Mouse (Mus musculus) embryonic facial prominence, embryonic 14.5 days (tissue): ENCODE measurements around the gene Usb1. TPM values are rescaled to one million over a fixed set of nuclear protein-coding genes. Genes with fewer than 3 reads are reported as not detected.
A peak's percentile ranks its signal among the peaks of the same experiment; 100 is the strongest.

ENCODE experiments used
- ATAC-seq: fragments of 200-750 bp; cut with Nextera tagmentation; 2 replicates; pipeline ENCODE4 v1.8.0; 2017; ENCODE audit warnings: low read depth, moderate number of reproducible peaks, moderate TSS enrichment
- DNase-seq: peaks from one replicate; pipeline ENCODE4 v3.0.0-alpha.2; 2015; ENCODE audit warnings: low spot score
- H3K27ac ChIP-seq: fragments of 300-500 bp; sonication (generic); replicated peaks from 2 replicates; pipeline ENCODE4 v1.5.1; 2014; ENCODE audit warnings: low read depth, mild to moderate bottlenecking, low read length, moderate library complexity
- H3K27me3 ChIP-seq: fragments of 300-500 bp; sonication (generic); replicated peaks from 2 replicates; pipeline ENCODE4 v1.6.1; 2014; ENCODE audit warnings: low read length; ENCODE audit not compliant: control insufficient read depth, insufficient read depth
- H3K36me3 ChIP-seq: fragments of 300-500 bp; sonication (generic); 2 replicates; pipeline ENCODE4 v1.6.1; 2014; ENCODE audit warnings: low read length, mixed read lengths; ENCODE audit not compliant: control insufficient read depth, insufficient read depth
- H3K4me1 ChIP-seq: fragments of 300-500 bp; sonication (generic); 2 replicates; pipeline ENCODE4 v1.6.1; 2014; ENCODE audit warnings: antibody characterized with exemption, low read length; ENCODE audit not compliant: control insufficient read depth, insufficient read depth
- H3K4me2 ChIP-seq: fragments of 300-500 bp; sonication (generic); 2 replicates; pipeline ENCODE4 v1.6.1; 2014; ENCODE audit warnings: low read depth, mild to moderate bottlenecking, low read length, moderate library complexity, mixed read lengths
- H3K4me3 ChIP-seq: fragments of 300-500 bp; sonication (generic); 2 replicates; pipeline ENCODE4 v1.5.1; 2014; ENCODE audit warnings: low read depth, mild to moderate bottlenecking, low read length
- H3K9ac ChIP-seq: fragments of 300-500 bp; sonication (generic); 2 replicates; pipeline ENCODE4 v1.6.1; 2014; ENCODE audit warnings: low read depth, mild to moderate bottlenecking, low read length, moderate library complexity, mixed read lengths
- H3K9me3 ChIP-seq: fragments of 300-500 bp; sonication (generic); 2 replicates; pipeline ENCODE4 v1.6.1; 2016; ENCODE audit warnings: low read length; ENCODE audit not compliant: control insufficient read depth
- WGBS: fragments of 180-500 bp; shearing (Covaris S2); extraction: QIAGEN DNeasy Blood & Tissue Kit; methylation state at CpG from one replicate; pipeline ENCODE4 v1.1.7; 2014; 5-methylcytosine and 5-hydroxymethylcytosine counted together
- polyA plus RNA-seq: library from polyadenylated mRNA; unstranded; fragments of >200 nt; fragmentation: Nextera tagmentation; extraction: Ambion mirVana; gene quantifications from 2 replicates; pipeline ENCODE4 v1.2.1, GENCODE M21; 2014

The Usb1 gene
- 36.3 and 38.0 TPM in 2 replicates for polyA plus RNA-seq

DNA sequence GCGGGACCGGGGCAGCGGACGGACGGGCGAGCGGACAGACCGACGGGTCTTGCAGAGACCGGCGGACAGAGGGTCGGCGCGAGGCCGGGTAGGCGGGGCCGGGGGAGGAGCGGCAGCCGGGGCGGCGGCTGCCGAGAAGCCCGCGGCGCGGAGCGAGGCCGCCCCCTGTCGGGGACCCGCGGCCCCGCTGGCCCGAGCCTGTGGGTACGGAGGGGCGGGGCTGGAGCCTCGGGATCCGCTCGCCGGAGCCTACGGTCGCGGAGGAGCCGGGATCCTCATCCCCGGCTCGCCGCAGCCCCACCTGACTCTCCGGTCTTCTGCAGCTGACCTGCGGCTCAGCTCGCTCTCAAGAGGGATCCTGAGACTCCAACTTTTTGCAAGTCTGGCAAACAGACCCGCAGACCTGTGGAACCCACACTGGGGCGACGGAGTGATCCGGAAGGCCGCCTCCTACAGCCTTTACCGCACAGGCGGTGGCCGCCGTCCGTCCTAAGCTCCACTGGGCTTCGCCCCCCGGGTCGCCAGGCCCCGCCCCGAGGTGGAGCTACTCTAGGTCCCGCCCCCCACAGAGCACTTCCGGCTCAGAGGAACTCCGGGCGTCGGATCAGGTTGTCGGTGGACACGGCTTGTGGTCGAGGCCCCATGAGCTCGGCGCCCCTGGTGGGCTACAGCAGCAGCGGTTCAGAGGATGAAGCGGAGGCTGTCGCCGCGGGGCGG is at the start of gene Usb1, which contains the start of gene Zfp319:
Gene Usb1, plus strand, starts transcription at position 565 of the 717 bp plus-strand sequence.
Gene Zfp319, minus strand, starts transcription at position 231 of the 717 bp plus-strand sequence.
- 0 out of 2 replicates have a peak, but pooled peaks cover 4% of the 10 kb centered on the region for H3K9me3 ChIP-seq
- DNase-seq = peak; percentile 97
- peak; percentile 94 for ATAC-seq
- peak within 1 kb of the TSS; percentile 73 for H3K4me3 ChIP-seq
- H3K9ac ChIP-seq = peak within 1 kb of the TSS; percentile 89
- no peaks in the 10 kb centered on the region for H3K27me3 ChIP-seq
- WGBS = 1% methylated on average over 11 of the region's 80 CpGs
- H3K4me1 ChIP-seq = peaks cover 12% of the 10 kb centered on the region
- H3K4me2 ChIP-seq = peak within 1 kb of the TSS; percentile 84
- H3K27ac ChIP-seq = peak within 1 kb of the TSS; percentile 98
- H3K36me3 ChIP-seq = peaks cover 45% of the 10 kb centered on the region

- DNase-seq (no peak), ATAC-seq (no peak; the same call in 1 of the 2 replicates)
- H3K9me3 ChIP-seq = no peaks in the 10 kb centered on the region
- no peak overlapping the region for H3K4me2 ChIP-seq
- peaks cover 10% of the 10 kb centered on the region; the same call in 1 of the 2 replicates for H3K4me1 ChIP-seq
- WGBS = 61% methylated on average over 6 of the region's 6 CpGs
- H3K27ac ChIP-seq = no peak overlapping the region
- no peak overlapping the region for H3K4me3 ChIP-seq
- H3K36me3 ChIP-seq = no peaks in the 10 kb centered on the region
- H3K9ac ChIP-seq = no peak overlapping the region
- H3K27me3 ChIP-seq = no peaks in the 10 kb centered on the region
Observed at GRCm38 (mm10) chr8:95289066-95289650, 42.9 kb upstream of the Usb1 start.

DNA sequence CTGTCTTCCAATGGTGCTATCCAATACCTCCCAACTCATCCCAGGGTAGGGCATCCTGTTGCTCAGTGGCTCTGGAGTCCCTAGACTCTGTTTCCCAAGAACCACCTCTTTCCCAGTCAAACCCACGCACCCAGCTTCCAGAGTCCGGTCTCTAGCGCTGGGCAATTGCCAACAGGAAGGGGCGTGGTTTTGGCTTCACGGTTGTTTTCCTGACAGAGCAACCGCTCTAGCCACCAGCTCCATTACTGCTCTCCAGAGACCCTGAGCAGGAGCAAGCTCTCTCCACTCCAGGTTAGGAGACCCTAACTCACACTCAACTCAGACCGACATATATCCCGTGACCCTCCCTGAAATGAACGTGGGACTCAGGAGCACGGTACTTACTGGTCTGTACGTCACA is 38.9 kb upstream of the Usb1 start:
- H3K27ac ChIP-seq = no peak overlapping the region
- no peak overlapping the region for H3K4me3 ChIP-seq
- peaks cover 10% of the 10 kb centered on the region; the same call in 1 of the 2 replicates for H3K4me1 ChIP-seq
- H3K9ac ChIP-seq = 0 out of 2 replicates have a peak overlapping the region, but pooled peaks have one; percentile 5
- no peak overlapping the region for H3K4me2 ChIP-seq
- ATAC-seq (0 out of 2 replicates have a peak, but pooled peaks have one; percentile 31), DNase-seq (peak; percentile 65)
- 67% methylated on average over 11 of the region's 11 CpGs for WGBS
- H3K36me3 ChIP-seq = no peaks in the 10 kb centered on the region
- no peaks in the 10 kb centered on the region for H3K9me3 ChIP-seq
- no peaks in the 10 kb centered on the region for H3K27me3 ChIP-seq

- H3K4me1 ChIP-seq = peaks cover 10% of the 10 kb centered on the region; the same call in 1 of the 2 replicates
- H3K9ac ChIP-seq = 0 out of 2 replicates have a peak overlapping the region, but pooled peaks have one; percentile 5
- ATAC-seq = peak; percentile 60; the same call in 1 of the 2 replicates
- no peak overlapping the region; the same call in 1 of the 2 replicates for H3K27ac ChIP-seq
- H3K4me3 ChIP-seq = no peak overlapping the region
- peak; percentile 67 for DNase-seq
- H3K36me3 ChIP-seq = no peaks in the 10 kb centered on the region
- peak overlapping the region; percentile 29 for H3K4me2 ChIP-seq
- WGBS = 57% methylated on average over 7 of the region's 7 CpGs
- H3K9me3 ChIP-seq = no peaks in the 10 kb centered on the region
- no peaks in the 10 kb centered on the region for H3K27me3 ChIP-seq
Observed at GRCm38 (mm10) chr8:95293891-95294290, 38.2 kb upstream of the Usb1 start.

- Histone ChIP-seq H3K9ac (no peak overlapping the region), H3K4me3 (no peak overlapping the region), H3K4me2 (no peak overlapping the region), H3K9me3 (no peaks in the 10 kb centered on the region), H3K27ac (no peak overlapping the region), H3K27me3 (no peaks in the 10 kb centered on the region), H3K4me1 (no peaks in the 10 kb centered on the region), H3K36me3 (no peaks in the 10 kb centered on the region)
- 17% methylated on average over 5 of the region's 5 CpGs for WGBS
- DNase-seq (peak; percentile 30), ATAC-seq (no peak; the same call in 1 of the 2 replicates)
Observed at GRCm38 (mm10) chr8:95302410-95302809, 29.7 kb upstream of the Usb1 start.

- Histone ChIP-seq H3K4me3 (no peak overlapping the region), H3K36me3 (no peaks in the 10 kb centered on the region), H3K9me3 (no peaks in the 10 kb centered on the region), H3K27ac (no peak overlapping the region), H3K27me3 (no peaks in the 10 kb centered on the region), H3K9ac (no peak overlapping the region), H3K4me2 (no peak overlapping the region), H3K4me1 (no peaks in the 10 kb centered on the region)
- WGBS = 70% methylated on average over 4 of the region's 4 CpGs
- no peak for ATAC-seq
- no peak for DNase-seq
Observed at GRCm38 (mm10) chr8:95305526-95305925, 26.6 kb upstream of the Usb1 start.

- ATAC-seq = no peak
- no peak within 1 kb of the TSS for H3K9ac ChIP-seq
- H3K4me3 ChIP-seq = no peak within 1 kb of the TSS
- no peaks in the 10 kb centered on the region for H3K36me3 ChIP-seq
- DNase-seq = no peak
- 37% methylated on average over 6 of the region's 6 CpGs for WGBS
- no peak within 1 kb of the TSS for H3K27ac ChIP-seq
- no peaks in the 10 kb centered on the region for H3K9me3 ChIP-seq
- H3K4me1 ChIP-seq = no peaks in the 10 kb centered on the region
- no peaks in the 10 kb centered on the region for H3K27me3 ChIP-seq
- no peak within 1 kb of the TSS for H3K4me2 ChIP-seq
Observed at GRCm38 (mm10) chr8:95306431-95306830, 25.7 kb upstream of the Usb1 start, which contains the start of gene Cngb1. TSS of gene Cngb1 (minus strand) at chr8:95306585.

DNA sequence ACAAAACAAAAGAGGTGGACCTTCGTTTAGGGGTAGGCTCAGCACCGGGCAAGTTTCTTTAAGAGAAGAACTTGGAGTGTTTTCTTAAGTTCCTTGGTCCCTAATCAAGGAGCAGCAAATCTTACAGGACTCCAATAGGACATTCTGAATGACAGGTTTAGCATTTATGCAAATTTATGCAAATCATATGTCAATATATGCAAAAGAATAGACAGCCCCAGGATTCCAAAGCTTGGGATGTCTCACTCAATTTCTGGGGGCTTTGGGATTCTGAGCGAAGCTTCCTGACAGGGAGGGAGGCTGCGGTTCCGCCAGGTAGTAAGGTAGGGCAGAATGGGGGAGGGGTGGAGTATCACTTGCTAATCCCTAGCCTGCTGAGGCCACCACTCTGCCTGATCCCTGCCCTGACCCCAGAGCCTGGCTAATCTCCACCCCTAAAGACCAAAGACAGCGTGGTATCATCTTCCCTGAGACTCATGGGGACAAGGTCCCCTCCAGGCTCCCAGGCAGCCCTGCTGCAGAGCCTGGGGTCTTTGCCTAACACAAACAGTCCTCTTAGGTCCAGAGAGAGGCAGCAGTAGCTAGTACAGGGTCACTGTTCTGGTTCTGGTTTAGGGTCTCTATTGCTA is 21.6 kb upstream of the Usb1 start, which contains the start of gene Tepp:
Gene Tepp, plus strand, starts transcription at position 225 of the 629 bp plus-strand sequence.
- Histone ChIP-seq H3K4me1 (no peaks in the 10 kb centered on the region), H3K9ac (no peak within 1 kb of the TSS), H3K27me3 (no peaks in the 10 kb centered on the region), H3K4me2 (no peak within 1 kb of the TSS), H3K9me3 (no peaks in the 10 kb centered on the region), H3K36me3 (no peaks in the 10 kb centered on the region), H3K27ac (no peak within 1 kb of the TSS), H3K4me3 (no peak within 1 kb of the TSS)
- 37% methylated on average over 6 of the region's 6 CpGs for WGBS
- ATAC-seq (no peak), DNase-seq (no peak)
